Mouse (Mus musculus) left cerebral cortex, postnatal 36 days (tissue): Measurements from ENCODE around the gene Hpca. TPM values are rescaled to one million over a fixed set of nuclear protein-coding genes. Genes with fewer than 3 reads are reported as not detected.

Source experiments
- DNase-seq, 2 experiments: peaks; one replicate each; pipeline ENCODE4 v3.0.0; 2021 to 2022; ENCODE audit warnings: low spot score in 2 of 2, mixed read lengths in 1 of 2
- intact Hi-C: fragments of 180-260 bp; cut with DNase I; formaldehyde crosslinking; loops from one replicate; pipeline ENCODE4 v1.15.1; 2025
- total RNA-seq, 2 experiments: library from RNA; stranded (reverse); gene quantifications; 2 replicates each; pipeline ENCODE4 v1.2.3; 2021

Gene Hpca
- 100 to 1,000 TPM; 656 to 793 TPM for total RNA-seq

DNA sequence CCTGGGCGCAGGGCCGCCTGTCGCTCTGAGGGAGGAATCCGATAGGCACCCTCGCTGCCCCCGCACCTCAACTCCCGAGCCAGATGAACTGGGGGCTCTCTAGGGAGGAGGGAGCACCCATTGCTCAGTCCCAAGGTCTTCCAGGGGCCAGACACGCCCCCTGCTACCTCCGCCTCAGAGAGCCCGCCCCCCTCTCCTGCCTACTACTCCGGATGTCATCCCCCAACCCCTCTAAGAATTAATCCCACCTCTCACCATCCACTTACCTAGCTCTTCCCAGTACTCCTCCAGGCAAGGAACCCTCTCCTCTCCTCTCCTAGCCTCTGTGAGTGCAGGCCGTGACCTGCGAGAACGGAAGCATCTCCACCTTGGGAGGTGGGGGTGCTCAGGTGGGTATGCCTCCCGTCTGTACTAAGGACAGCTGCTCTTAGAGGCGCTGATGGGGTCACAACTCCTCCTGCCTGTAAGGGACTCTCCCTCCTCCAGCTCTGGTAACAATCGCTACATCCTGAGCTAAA is at the start of gene Hpca:
Gene Hpca (minus strand): TSS at position 468 of the 518 bp plus-strand sequence.
- no peak for DNase-seq
- intact Hi-C loops = no loop called here

DNA sequence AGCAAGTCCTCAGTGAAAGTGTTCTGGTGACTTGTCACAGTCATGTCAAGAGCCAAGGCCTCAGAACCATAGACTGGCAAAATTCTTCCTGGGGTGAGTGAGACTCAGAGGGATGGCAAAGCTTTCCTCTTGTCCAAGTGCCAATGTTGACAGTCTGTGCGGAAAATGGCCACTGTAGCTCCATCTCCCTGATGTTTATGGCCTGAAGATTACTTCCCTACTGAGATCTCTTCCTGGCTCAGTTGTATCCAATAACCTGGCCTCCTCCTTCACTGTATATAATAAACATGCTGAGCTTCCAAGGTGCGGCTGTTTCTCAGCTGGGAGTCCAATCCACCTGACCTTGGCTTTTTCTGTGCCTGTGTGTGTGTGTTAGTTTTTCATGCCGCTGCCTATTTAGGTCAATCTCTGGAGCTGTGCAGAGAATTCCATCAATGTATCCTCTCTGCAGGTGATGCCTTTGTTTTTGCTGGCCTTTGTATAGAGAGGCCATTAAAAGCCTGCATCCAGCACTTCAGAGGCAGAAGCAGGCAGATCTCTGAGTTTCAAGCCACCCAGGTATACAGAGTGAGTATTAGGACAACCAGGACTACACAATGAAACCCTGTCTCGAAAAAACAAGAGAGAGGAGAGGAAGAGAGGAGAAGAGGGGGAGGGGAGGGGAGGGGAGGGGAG is 39.9 kb upstream of the Hpca start:
- intact Hi-C loops = no loop called here
- DNase-seq = no peak

DNA sequence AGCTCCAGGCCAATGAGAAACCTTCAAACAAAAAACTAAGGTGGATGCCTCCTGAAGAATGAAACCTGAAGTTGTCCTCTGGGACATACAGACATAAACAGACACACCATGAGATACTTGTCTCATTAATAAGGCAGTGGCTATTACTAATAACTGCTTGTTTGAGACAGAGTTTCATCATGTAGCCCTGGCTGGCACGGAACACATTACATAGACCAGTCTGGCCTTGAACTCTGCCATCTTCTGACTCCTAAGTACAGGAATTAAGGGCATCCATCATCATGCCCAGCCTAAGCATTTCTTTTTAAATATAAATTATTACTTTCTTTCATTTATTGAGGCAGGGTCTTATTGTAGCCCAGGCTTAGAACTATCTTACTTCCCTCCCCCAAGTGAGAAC is 39.2 kb upstream of the Hpca start:
- no peak for DNase-seq

DNA sequence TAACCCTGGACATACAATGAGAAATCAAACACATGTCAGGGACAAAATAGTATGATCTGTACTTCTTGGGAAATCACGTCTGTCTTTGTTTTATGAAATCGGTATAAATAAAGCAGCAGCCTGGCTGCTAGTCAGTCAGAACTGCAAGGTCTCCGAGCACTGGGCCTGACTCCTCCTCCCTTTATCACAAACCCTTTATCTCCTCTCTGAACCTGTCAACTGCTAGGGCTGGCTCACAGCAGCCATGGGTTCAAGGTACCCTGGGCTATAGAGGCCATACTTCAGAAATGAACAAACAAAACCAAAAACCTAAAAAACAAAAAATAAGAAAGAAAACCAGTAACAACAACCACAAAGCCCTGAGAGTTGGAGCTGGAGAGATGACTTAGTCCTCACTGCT is 36.7 kb upstream of the Hpca start:
- intact Hi-C loops = no loop called here
- DNase-seq = no peak

More for the DNA sequence above, 39.2 kb upstream of the Hpca start:
- intact Hi-C loops = no loop called here

DNA sequence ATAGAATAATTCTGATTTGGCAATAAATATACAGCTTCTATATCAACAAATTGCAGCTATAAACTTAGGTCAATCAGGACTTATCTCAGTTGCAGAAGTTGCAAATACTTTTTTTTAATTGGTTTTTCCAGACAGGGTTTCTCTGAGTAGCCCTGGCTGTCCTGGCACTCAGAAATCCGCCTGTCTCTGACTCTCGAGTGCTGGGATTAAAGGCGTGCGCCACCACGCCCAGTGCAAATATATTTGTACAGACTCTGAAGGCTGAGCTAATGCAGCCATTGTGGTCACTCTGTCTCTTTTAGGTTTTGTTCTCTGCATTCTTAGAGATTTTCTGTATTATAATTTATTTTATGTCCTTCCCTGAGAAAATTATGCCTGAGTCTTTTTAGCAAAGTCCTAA is 35.7 kb upstream of the Hpca start:
- intact Hi-C loops = no loop called here
- no peak for DNase-seq

DNA sequence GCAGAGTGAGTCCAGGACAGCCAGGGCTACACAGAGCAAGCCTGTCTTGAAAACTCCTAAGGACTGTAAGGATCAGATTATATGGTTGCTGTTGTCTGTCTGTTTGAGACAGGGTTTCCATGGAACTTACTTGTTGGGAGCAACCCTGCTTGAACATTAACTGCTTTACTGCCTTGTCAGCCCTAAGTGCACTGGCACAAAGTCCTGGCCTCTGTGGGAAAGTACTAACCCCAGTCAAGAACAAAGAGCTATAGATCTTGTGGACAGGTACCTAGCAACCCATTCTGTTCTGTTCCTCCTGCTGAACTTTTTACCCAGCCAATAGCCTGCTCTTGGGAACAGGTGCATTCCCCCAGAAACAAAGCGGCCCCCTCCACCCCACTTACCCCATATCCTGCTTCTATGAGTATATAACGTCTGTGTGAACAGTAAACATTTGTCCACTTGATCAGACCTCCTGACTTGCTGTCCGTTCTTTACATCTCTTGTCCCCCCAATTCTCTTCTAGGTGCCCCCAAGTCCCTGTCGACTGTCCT is 29.5 kb upstream of the Hpca start:
- intact Hi-C loops = no loop called here

DNA sequence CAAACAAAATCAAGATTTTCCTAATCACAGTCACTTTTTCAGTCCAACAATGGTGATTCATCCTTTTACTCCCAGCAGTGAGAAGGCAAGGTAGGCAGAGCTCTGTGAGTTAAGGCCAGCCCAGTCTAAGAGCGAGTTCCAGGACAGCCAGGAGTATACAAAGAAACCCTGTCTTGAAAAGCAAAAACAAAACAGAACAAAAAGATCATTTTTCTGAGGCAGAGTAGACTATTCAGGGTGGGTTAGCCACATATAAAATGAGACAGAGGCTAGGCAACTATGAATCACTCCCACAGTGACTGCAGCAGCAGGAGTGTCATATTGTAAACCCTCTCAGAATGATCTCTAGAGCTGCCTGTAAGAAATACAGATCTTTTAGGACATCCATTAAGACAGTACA is 27.5 kb upstream of the Hpca start:
- DNase-seq = no peak
- intact Hi-C loops = loop anchor here (5.0 kb wide), 1 partner anchor 128 kb away; no protein-coding TSS in a partner anchor

More for the DNA sequence above, 29.5 kb upstream of the Hpca start:
- DNase-seq = no peak

DNA sequence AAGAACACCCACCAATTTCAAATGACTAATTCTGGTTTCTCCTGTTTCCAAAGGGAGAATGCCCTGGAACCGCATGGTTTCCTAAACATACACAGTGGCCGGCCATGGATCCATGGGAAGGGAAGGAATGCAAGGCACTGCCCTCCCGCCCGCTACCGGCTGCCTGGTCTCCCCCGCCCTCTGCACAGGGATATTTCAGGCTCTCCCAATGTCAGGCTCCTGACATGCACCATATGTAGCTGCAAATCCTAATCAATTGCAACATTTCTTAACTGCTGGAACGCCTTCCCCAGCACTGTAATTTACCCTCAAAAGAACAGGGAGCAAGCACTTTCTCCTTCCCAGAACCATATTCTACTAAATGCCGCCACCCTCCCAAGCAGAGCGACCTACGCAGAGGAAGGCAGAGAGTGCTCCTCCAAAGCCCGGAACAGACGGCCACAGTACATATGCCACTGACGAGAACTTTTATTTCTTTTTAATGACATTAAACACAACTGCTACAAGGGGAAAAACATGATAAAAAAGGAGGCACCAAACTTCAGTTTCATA is 25.8 kb upstream of the Hpca start:
- intact Hi-C loops = loop anchor here (5.0 kb wide), 1 partner anchor 130 kb away; no protein-coding TSS in a partner anchor
- no peak for DNase-seq

DNA sequence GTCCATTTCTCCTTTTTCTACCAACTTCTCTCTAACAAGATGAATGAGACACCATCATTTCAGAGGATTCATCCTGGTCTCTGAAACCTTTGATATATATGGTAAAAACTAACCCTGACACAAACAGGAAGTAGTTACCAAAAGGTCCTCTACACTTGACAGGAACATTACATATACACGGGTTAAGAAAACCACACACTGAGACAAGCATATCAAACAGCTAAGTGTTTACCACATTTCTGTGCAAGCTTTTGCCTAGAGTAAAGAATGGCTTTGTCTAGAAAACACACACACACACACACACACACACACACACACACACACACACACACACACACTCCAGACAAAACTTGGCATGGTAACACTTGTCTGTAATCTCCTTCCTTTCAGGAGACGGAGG is 24.6 kb upstream of the Hpca start:
- intact Hi-C loops = loop anchor here (5.0 kb wide), 1 partner anchor 131 kb away; no protein-coding TSS in a partner anchor
- no peak for DNase-seq

DNA sequence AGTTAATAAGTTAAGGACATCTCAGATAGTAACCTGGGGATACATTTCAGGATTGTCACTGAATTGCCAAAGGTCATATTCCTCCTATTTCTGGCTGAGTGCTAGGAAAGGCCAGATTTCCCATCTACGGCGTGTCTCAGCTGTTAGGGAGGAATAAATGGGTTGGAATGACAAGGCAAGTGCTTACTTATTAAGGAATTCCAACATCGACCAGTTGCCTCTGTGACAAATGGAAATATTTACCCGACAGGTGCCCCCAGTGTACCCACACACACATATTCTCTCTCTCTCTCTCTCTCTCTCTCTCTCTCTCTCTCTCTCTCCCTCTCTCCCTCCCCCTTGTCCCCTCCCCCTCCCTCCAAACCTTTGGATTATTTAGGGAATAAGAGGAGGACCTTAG is 24.1 kb upstream of the Hpca start:
- no peak for DNase-seq
- intact Hi-C loops = loop anchor here (5.0 kb wide), 1 partner anchor 131 kb away; no protein-coding TSS in a partner anchor

DNA sequence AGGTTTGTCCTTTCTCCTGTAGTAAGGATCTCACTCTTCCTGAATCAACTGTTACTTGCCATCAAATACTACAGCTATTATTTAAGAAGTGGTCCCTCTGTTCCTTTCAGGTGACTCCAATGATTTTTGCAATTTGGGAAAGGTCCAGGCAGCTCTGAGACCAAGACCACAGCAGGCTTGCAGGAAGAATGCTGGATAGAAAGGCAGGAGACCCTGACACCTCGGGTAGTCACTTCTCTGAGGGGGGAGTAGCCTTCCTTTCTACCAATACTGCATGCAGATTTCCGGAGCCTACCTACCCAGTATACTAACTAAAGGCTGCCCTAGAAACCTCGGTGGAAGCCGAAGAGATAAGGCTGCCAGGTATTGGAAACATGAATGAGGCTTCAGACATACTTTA is 23.6 kb upstream of the Hpca start:
- DNase-seq = no peak
- intact Hi-C loops = loop anchor here (5.0 kb wide), 1 partner anchor 132 kb away; no protein-coding TSS in a partner anchor

DNA sequence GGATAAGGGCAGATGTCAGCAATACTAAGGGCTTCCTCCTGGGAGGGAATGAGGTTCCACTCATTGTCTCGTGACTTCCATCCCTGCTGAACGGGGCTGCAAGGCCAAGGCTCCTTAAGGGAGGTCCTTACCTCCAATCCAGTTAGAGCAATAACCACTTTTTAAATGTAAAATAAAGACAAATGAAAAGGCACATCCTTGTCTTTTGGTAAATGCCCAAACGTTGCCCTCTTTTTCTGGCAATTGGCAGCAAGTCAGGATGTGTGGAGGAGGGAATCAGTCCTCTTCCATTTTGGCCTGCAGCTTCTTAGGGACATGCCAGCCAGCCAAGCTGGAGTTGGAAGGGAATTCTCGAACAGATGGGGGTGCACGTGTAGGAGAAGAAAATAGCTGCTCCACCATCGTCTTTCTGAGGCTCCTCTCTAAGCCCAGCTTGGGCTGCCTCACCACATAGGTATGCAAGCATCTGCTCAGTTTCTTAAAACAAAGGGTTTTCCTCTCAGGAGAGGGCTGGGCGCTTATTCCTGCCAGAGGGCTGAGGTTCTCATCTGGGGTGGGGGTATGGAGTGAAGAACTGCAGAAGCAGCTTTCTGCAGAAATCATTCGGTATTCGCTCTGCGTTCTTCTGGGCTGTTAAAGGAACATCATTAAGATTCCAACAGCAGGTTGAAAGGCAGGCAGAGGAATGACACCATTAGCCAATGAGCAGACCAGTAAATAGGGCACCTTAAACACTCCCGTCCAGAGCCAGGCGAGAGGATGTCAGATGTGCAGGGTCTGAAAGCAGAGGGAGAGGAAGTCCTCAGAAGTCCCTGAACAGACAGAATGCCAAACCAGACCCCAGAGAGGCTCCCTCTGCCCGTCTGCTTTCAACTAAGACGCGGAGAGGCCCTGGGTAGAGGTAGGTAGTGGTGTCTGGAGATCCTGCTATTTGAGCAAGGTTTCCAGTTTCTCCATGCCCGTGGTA is 22.8 kb upstream of the Hpca start:
- peak; percentile 91 for DNase-seq
- intact Hi-C loops = loop anchor here (5.0 kb wide), 1 partner anchor 133 kb away; no protein-coding TSS in a partner anchor

DNA sequence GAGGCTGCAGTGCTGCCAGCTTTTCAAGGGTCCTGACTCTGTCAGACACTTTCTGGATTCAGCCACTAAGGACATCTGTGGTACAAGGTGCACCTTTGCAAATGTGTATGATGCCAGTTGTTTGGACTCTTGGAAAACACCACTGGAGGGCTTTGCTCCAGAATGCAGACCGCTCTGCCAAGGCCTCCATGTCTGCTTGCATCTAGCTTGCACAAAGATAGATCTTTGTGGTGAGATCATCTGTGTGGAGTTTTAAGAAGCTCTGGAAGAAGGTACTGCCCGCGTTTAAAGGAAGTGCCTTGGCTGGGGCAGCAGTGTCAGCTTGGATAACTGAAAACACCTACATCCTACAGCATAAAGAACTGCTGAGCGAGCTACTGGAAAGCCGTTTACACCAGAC is 21.7 kb upstream of the Hpca start:
- DNase-seq = no peak
- intact Hi-C loops = no loop called here

DNA sequence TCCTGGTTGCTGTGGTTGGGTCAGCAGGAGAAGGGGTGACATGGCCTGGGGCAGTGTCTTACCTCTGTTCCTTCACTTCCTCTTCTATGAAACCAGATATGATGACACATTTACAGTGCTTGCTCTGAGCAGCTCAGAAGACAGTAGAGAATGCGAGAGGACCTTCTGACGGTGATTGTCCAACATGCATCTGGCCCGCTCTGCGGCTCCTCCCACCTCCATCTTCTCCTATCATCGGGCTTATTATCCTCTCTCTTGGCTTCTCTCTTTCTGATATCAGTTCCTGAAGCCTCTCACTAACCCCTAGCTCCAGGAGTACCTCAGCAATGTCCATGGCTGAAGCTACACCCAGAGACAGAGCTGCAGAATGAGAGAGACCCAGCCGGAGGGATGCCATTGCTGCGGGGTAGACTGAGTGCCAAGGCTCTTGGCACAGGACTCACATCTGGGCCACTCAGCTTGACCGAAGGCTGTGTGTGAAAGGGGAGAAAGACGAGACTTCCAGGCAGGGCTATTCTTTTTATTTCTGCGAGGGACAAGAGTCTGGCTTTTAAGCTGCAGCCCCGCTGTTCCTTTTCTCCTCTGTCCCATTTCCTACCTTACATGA is 20.7 kb upstream of the Hpca start:
- intact Hi-C loops = no loop called here
- no peak for DNase-seq

DNA sequence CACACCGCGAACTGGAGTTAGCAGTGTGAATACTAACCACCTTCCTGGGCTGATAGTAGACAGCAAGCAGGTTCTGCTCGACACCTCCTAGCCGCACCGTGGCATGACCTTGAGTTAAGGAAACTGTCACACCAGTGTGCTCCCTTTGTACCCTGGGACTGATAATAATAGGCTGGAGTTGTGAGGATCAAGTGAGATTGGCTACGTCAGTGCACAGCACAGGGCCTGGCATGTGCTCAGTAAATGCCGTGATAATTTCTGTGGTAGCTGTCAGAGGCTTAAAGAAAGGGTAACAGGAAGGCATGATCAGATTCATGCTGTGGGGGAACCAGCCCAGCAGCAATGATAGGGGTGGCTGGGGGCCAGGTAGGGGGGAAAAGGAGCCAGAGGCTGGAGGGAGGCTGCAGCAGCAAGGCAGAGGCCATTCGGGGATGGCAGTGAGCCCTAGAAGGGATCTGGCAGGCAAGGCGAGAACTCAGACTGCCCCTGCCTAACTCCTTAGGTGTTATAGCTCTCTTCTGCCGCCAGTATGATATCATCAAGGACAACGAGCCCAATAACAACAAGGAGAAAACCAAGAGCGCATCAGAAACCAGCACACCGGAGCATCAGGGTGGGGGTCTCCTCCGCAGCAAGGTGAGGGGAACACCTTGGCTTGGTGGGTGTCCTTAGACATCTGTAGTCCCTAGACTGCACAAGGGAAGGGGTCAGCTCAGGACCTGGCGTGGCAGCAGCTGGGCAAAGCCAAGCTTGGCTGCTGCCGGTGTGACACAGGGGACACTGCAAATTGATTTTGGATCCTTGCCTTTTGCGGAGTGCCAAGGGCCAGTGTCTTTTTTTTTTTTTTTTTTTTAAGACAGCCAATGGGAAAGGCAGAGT is 20.0 kb upstream of the Hpca start:
- no peak for DNase-seq
- intact Hi-C loops = no loop called here

DNA sequence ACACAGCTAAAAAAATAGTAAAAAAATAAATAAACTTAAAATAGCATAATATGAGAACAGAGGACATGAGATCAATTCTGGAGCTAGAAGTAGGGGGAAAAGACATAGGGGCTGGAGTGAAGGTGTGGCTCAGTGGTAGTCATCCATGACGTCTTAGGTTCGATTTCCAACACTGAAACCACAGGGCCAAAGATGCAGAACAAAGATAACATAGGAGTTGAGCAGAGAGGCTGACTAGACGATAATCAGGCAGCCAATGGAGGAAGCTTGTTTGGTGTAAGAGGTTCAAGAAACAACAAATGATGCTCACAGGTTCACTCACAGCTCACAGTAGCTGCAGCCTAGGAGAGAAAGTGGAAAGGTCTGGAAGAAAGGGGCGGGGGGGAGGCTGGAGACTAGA is 19.0 kb upstream of the Hpca start:
- DNase-seq = no peak
- intact Hi-C loops = no loop called here

DNA sequence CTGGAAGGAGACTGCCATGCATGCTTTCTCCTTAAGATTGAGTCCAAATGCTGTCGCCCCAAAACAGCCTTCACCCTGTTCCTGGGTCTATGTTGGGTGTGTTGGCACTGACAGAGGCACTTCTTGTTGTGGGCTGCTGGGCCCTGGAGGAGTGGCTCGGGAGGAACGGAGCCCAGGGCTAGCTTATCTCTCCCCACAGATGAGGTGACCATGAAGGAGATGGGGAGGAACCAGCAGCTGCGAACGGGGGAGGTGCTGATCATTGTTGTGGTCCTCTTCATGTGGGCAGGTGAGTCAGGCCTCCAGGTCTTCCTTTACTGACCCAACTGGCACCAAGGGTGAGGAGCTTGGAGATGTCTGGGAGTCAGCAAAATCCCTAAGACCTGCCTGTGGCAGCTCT is 17.8 kb upstream of the Hpca start:
- no peak for DNase-seq

More for the DNA sequence above, 17.8 kb upstream of the Hpca start:
- intact Hi-C loops = loop anchor here (5.0 to 10.0 kb wide), 2 partner anchors 48 to 315 kb away; partner anchors contain the start of genes S100pbp and Yars
